Mouse (Mus musculus) kidney, postnatal 0 days (tissue): ENCODE results near the gene Fem1a. TPM values are rescaled to one million over a fixed set of nuclear protein-coding genes. Genes with fewer than 3 reads are reported as not detected.

Source experiments
- ATAC-seq: fragments of 200-750 bp; cut with Nextera tagmentation; replicated peaks from 2 replicates; pipeline ENCODE4 v1.8.0; 2017; ENCODE audit warnings: low read depth, moderate number of reproducible peaks, moderate TSS enrichment, moderate library complexity; ENCODE audit not compliant: low FRiP score
- DNase-seq: peaks from one replicate; pipeline ENCODE4 v3.0.0-alpha.2; 2016; ENCODE audit warnings: low spot score
- H3K27ac ChIP-seq: fragments of 300-500 bp; sonication (generic); 2 replicates; pipeline ENCODE4 v1.5.1; 2014; ENCODE audit warnings: mild to moderate bottlenecking
- H3K27me3 ChIP-seq: fragments of 300-500 bp; sonication (generic); 2 replicates; pipeline ENCODE4 v1.6.1; 2014; ENCODE audit warnings: low read length, mixed read lengths; ENCODE audit not compliant: insufficient read depth
- H3K36me3 ChIP-seq: fragments of 300-500 bp; sonication (generic); 2 replicates; pipeline ENCODE4 v1.6.1; 2014; ENCODE audit warnings: low read length, mixed read lengths; ENCODE audit not compliant: insufficient read depth
- H3K4me1 ChIP-seq: fragments of 300-500 bp; sonication (generic); replicated peaks from 2 replicates; pipeline ENCODE4 v1.6.1; 2014; ENCODE audit warnings: antibody characterized with exemption, low read length, mixed read lengths; ENCODE audit not compliant: insufficient read depth
- H3K4me2 ChIP-seq: fragments of 300-500 bp; sonication (generic); 2 replicates; pipeline ENCODE4 v1.6.1; 2014; ENCODE audit warnings: mild to moderate bottlenecking, low read length, moderate library complexity, mixed read lengths
- H3K4me3 ChIP-seq: fragments of 300-500 bp; sonication (generic); replicated peaks from 2 replicates; pipeline ENCODE4 v1.5.1; 2014; ENCODE audit warnings: low read depth, low read length
- H3K9ac ChIP-seq: fragments of 300-500 bp; sonication (generic); 2 replicates; pipeline ENCODE4 v1.6.1; 2014; ENCODE audit warnings: low read depth, low read length
- H3K9me3 ChIP-seq: fragments of 300-500 bp; sonication (generic); replicated peaks from 2 replicates; pipeline ENCODE4 v1.6.1; 2016; ENCODE audit warnings: low read length, inconsistent platforms, mixed read lengths
- CTCF ChIP-seq: IDR thresholded peaks from 2 replicates; pipeline ENCODE4 v1.5.1; 2016; ENCODE audit warnings: antibody characterized with exemption, low read depth, mild to moderate bottlenecking, moderate library complexity
- WGBS: fragments of 180-500 bp; shearing (Covaris S2); extraction: QIAGEN DNeasy Blood & Tissue Kit; methylation state at CpG from one replicate; pipeline ENCODE4 v1.1.7; 2014; 5-methylcytosine and 5-hydroxymethylcytosine counted together
- polyA plus RNA-seq: library from polyadenylated mRNA; unstranded; fragments of >200 nt; fragmentation: Nextera tagmentation; extraction: Ambion mirVana; gene quantifications from 2 replicates; pipeline ENCODE4 v1.2.1, GENCODE M21; 2015

Gene Fem1a
- polyA plus RNA-seq, 1 experiment from 2014 or later: 11.7 TPM

- ATAC-seq: no peak
- H3K4me2 ChIP-seq: no peak overlapping the region
- no peak overlapping the region for H3K9ac ChIP-seq
- TF ChIP-seq CTCF: no peak
- H3K4me1 ChIP-seq: no peaks in the 10 kb centered on the region
- no peaks in the 10 kb centered on the region for H3K36me3 ChIP-seq
- no peaks in the 10 kb centered on the region for H3K27me3 ChIP-seq
- no peak overlapping the region for H3K27ac ChIP-seq
- no peaks in the 10 kb centered on the region for H3K9me3 ChIP-seq
- H3K4me3 ChIP-seq: no peak overlapping the region
- no peak for DNase-seq
- 82% methylated on average over 3 of the region's 3 CpGs for WGBS
Measured at GRCm38 (mm10) chr17:56226566-56226965, 30.0 kb upstream of the Fem1a start.

- Histone ChIP-seq H3K4me2 (no peak overlapping the region), H3K4me3 (no peak overlapping the region), H3K36me3 (no peaks in the 10 kb centered on the region), H3K9ac (no peak overlapping the region), H3K27ac (no peak overlapping the region), H3K9me3 (no peaks in the 10 kb centered on the region), H3K27me3 (no peaks in the 10 kb centered on the region), H3K4me1 (no peaks in the 10 kb centered on the region)
- TF ChIP-seq CTCF: no peak
- 60% methylated on average over 10 of the region's 10 CpGs for WGBS
- ATAC-seq (no peak), DNase-seq (no peak)
Measured at GRCm38 (mm10) chr17:56229943-56230342, 26.7 kb upstream of the Fem1a start.

GRCm38 (mm10) chr17:56233389-56233788 is 23.2 kb upstream of the Fem1a start:
- Histone ChIP-seq H3K9ac (no peak overlapping the region), H3K4me1 (no peaks in the 10 kb centered on the region), H3K4me2 (no peak overlapping the region), H3K27ac (no peak overlapping the region), H3K9me3 (no peaks in the 10 kb centered on the region), H3K4me3 (no peak overlapping the region), H3K36me3 (no peaks in the 10 kb centered on the region), H3K27me3 (no peaks in the 10 kb centered on the region)
- no peak for TF ChIP-seq CTCF
- ATAC-seq (no peak), DNase-seq (no peak)
- 55% methylated on average over 8 of the region's 8 CpGs for WGBS

GRCm38 (mm10) chr17:56233818-56234469 is 22.7 kb upstream of the Fem1a start:
- H3K4me1 ChIP-seq: no peaks in the 10 kb centered on the region
- TF ChIP-seq CTCF: no peak
- no peak overlapping the region for H3K27ac ChIP-seq
- DNase-seq (peak; percentile 67), ATAC-seq (peak; percentile 92)
- no peak overlapping the region for H3K4me3 ChIP-seq
- no peak overlapping the region for H3K9ac ChIP-seq
- no peaks in the 10 kb centered on the region for H3K9me3 ChIP-seq
- H3K4me2 ChIP-seq: no peak overlapping the region
- 2% methylated on average over 14 of the region's 14 CpGs for WGBS
- H3K27me3 ChIP-seq: no peaks in the 10 kb centered on the region
- no peaks in the 10 kb centered on the region for H3K36me3 ChIP-seq

- no peak overlapping the region for H3K27ac ChIP-seq
- H3K4me2 ChIP-seq: no peak overlapping the region
- no peak overlapping the region for H3K4me3 ChIP-seq
- H3K36me3 ChIP-seq: no peaks in the 10 kb centered on the region
- WGBS: 3% methylated on average over 33 of the region's 33 CpGs
- no peak overlapping the region for H3K9ac ChIP-seq
- H3K4me1 ChIP-seq: no peaks in the 10 kb centered on the region
- H3K9me3 ChIP-seq: no peaks in the 10 kb centered on the region
- H3K27me3 ChIP-seq: no peaks in the 10 kb centered on the region
- TF ChIP-seq CTCF: peak; percentile 35; the same call in 1 of the 2 replicates
- ATAC-seq (peak; percentile 74), DNase-seq (peak; percentile 93)
Measured at GRCm38 (mm10) chr17:56241541-56242401, 14.8 kb upstream of the Fem1a start.

- Histone ChIP-seq H3K4me3 (no peak overlapping the region), H3K9me3 (no peaks in the 10 kb centered on the region), H3K4me1 (no peaks in the 10 kb centered on the region), H3K36me3 (no peaks in the 10 kb centered on the region), H3K27me3 (no peaks in the 10 kb centered on the region), H3K27ac (no peak overlapping the region), H3K9ac (no peak overlapping the region), H3K4me2 (no peak overlapping the region)
- WGBS: 68% methylated on average over 7 of the region's 7 CpGs
- ATAC-seq (no peak), DNase-seq (no peak)
- TF ChIP-seq CTCF: no peak
Measured at GRCm38 (mm10) chr17:56245608-56246007, 11.0 kb upstream of the Fem1a start.
